Mouse (Mus musculus): ENCODE measurements around the gene Slc8a1.

Slc8a1 gene

DNA sequence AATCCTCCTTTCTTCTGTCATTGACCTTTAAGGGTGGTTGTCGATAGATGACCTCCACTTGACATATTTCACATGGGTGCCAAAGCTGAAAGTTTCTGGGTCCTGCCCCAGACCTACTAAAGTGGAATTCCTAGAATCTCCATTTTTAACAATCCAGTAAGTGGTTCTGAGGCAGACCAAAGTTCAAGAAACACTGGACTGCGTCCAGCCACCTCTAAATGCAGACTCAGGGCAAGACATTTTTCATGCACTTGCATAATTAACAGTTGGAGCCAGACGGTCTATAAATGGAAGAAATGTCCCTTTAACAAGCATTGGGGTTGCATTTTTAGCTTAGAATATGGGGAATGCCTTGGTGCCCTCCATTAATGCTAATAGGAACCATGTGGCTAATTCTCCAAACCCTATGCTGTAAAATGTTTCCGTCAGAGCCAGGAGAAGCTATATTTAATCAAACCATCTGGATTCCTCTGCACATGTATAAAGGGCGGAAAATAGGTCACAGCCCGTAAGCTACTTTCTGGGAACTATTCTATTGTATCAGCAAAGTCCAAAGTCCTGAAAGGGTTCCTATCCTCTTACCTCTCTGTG is 224.7 kb downstream of the Slc8a1 start:
- ATAC-seq (ENCODE audit: low TSS enrichment): peak; percentile 41; the same call in 1 of the 2 replicates

DNA sequence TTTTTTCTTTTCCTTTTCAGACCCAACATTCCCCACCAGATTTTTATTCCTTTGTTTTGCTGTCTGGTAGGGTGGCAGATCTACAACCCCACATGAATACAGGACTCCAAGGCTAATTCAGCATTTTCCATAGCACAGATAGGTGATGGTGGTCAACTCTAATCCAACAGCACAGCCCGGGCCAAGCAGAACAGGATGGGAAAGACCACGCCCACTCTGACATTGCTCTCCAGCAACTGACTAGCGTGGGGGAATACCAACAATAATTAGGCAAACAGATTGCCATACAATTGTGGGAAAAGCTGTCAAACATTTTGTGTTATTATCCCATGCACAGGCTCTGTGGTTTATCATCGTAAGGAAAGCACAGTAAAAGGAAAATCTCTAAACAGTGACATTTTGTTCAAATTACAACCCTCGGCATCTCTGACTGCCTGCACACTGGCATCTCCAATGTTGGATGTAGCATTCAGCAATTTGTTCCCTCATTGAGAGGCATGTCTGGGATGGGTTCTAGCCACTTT is 233.0 kb downstream of the Slc8a1 start:
- no peak for ATAC-seq (ENCODE audit: low TSS enrichment)

DNA sequence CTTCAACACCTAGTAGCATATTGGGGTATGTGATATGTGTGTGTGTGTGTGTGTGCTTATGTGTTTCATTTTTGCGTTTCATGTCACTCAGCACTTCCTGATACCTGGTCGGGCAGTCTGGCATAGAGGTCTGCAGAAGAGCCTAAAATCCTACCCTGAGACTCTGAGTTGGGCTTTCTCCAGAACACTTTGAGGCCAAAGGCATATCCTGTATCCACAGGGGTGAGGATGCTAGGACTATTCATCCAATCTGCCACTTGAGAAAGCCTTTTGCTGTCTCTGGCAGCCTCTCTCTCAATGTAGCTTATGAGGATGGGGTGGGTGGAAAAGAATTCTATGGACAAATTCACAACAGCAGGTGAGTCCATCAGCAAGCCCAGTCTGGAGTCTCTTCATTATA is 234.1 kb downstream of the Slc8a1 start:
- no peak for ATAC-seq (ENCODE audit: low TSS enrichment)

DNA sequence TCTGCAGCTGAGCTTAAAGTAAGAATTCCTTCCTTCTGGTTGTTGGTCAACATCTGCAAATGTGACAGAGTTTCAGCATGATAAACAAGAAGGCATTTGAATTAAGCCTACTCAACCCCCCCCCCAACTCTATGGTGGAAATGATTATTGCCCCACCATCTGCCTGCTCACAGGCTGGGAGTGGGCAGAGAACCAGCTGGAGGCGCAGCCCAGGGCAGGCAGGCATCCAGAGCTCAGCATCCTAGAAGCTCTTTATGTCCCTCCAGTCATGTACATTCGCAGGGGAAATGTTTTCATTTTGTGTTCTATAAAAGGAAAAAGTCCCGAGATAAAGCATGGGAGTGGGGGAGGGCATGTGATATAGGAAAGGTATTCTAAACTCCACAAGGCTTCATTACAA is 235.4 kb downstream of the Slc8a1 start:
- peak; percentile 76 for ATAC-seq (ENCODE audit: low TSS enrichment)

DNA sequence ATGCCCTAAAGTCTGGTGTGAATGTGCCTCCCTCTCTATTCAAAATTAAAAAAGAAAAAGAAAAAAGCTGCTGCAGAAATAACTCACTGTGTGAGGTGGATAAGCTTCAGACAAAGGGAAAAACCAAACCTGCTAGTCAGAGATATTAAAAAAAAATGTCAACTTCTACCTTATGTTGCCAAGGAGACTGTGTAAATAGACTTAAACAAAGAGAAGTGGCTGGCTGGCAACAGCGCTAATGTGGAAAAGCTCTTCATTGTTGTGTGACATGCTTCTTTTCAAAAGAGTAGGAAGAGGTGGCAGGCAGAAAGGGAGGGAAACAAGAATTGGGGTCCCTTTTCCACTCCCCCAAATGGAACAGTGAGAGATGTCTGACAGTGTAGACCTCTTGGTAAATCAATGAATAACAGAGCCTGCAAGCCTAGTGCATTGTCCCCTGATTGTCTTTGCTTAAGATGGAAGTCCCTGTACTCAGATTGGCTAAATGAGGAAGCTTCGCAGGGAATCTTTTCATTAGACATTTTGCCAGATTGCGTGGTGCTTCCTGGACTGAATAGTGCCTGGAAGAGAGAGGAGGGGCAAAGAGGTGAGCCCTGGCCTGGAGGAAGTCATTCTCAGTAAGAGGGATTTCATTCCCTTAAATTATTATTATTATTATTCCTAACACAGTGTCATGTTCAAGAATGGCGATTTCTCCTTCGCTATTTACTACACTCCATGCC is 237.3 kb downstream of the Slc8a1 start:
- no peak for ATAC-seq (ENCODE audit: low TSS enrichment)

DNA sequence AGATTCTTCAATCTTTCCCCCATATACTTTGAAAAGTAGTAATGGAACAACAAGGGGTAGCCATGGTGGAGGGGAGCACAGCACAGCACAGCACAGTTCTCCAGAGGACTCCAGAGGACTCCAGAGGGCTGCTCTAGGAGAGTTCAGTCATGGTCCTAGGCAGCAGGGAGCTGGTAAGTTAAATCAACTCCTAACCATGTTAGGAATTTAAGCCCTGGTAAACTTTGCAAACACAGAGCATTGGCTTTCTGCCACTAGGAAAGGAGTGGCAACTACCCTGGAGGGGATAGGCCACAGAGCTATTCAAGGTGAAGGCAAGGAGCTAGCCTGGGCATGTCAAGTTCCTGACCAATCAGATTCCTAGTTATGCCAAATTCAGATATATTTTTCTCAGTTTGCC is 240.3 kb downstream of the Slc8a1 start:
- no peak for ATAC-seq (ENCODE audit: low TSS enrichment)

DNA sequence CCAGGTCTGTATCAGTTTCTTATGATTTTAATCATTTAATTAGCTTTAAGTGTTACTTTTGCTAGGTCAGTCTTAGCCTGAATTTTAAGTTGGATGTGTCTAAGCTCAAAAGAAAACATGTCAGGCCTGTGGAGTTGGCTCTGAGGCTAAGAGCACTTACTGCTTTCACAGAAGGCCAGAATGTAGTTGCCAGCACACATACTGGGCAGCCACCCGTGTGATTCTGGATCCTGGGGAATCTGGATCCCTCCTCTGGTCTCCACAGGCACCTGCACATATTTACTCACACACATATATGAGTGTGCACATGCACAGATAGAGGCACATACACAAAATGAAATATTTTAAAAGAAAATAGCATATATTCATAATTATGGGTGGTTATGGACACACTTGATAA is 241.6 kb downstream of the Slc8a1 start:
- ATAC-seq (ENCODE audit: low TSS enrichment): no peak

DNA sequence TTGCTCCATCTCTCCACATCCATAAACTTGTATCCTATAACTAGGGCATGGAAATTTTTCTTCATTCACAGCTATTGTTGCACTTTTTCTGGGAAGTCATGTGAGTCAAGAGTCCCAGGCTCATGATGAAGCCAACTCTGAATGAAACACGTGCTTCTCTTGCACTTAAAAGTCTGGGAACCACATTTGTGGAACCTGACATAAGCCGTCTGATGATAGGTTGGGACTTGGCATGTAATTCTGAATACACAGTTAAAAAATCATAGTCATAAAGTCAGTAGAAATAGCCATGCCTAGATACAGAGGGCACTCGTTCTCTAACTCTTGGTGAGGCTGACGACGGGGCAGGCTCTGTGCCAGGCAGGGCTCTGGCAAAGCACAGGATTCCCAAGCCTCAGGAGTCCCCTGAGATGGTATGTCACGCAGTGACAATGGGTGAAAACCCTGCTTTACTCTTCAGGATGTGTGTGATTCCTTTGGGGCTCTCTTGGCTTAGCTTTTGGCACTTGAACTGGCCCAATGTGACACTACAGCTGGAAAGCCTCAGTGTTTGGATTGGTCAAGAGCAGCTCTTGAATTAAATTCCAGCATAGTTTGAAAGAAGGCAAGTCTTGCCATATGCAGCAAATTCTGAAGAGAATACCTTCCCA is 245.8 kb downstream of the Slc8a1 start:
- ATAC-seq (ENCODE audit: low TSS enrichment): no peak

DNA sequence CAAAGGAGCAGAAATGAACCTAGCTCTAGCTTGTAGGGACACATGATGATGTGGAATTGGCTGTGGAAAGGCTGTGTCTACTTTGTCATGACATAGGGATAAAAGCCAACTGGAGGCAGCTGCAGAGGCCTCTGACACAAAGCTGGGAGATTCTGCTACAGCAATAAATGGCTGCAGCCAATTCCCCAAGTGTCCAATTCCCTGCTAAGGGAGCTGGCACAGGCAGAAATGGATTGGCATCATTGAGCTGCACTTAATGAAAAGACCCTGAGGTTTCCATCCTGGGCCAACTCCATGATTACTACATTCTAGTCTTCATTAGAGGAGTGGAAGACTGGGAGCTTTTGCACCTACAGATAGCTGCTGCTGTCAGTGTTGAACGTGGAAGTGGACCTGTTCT is 251.8 kb downstream of the Slc8a1 start:
- no peak for ATAC-seq (ENCODE audit: low TSS enrichment)

DNA sequence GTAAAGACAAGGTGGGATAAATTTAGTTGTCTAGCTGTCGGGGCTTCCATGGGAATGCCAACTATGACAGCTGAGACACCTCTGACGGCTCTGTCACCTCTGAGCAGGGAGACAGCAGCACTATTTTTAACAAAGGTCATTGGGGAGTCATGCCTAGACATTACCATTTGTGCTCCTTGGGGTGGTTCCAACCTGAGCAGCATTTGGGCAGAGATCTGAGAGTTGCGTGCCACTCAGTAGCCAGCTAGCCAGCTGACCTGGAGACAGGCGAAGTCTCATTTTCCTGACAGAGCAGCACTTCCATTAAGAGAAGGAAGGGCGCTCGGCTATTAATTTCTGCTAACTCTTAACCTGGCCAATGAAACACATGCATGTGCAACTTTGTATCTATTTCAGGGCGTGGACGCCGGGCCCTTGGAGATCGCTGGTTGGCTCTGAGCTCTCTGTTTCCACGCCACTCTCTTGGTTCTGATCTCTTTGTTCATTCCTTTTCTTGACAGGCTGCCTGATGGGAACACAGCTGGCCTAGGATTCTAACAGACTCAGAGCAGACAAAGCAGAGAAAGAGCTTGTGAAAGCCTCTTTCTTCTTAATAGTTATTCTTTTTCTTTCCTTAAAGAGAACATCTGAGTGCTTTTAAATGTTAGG is 256.2 kb downstream of the Slc8a1 start:
- no peak for ATAC-seq (ENCODE audit: low TSS enrichment)

DNA sequence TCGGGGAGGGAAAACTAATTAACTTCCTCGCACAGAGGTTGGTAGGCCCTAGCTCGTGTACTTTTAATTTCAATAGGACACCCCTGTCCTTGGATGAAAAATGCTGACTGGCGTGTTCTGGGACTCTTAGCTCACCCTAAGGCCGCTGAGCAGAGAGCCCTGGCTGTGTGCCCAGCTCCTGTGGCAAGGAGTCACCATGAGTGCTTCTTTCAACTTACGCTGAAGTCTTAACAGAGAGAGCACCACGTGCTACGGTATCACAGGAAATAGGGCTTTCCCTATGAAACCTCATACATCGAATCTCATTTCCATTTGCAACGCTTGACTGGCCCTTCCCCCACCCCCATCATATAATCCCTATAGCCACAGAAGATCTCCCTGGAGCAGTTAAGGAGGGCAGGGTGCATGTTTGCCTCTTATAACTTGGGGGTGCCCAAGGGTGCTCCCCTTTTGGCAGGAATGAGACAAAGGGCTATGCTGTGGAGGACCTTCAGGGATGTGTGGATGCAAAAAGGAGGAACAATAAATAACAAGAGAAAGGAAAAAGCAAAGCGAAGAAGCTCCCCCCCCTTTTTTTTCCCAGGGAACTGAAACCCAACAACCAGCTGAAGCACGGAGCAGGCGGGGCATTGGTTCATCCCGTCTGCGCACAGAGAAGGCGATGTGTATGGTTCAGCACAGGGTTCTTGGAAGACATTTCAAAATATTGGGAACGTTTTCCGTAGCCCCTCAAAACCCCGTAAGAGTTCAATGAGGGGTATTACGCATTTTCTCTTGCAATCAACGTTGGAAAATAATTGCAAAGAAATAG is 257.6 kb downstream of the Slc8a1 start:
- 0 out of 2 replicates have a peak, but pooled peaks have one; percentile 14 for ATAC-seq (ENCODE audit: low TSS enrichment)

DNA sequence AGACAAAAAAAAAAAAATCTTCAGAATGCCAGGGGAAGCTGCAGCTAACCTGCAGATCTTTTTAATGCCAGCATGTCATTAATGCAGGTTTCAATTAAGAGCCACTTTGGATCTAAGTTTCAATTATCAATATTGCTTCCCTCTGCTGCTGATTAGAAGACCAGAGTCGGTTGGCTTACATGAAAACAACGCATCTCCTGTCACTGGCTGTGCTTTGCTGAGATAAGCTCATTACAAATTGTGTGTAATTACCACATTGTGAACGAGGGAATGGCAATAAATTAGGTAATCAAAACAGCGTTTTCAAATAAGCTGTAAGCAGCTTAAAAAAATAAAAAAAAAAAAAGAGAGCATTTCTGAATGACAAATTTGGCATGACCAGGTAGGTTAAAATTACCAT is 258.4 kb downstream of the Slc8a1 start:
- ATAC-seq (ENCODE audit: low TSS enrichment): no peak

DNA sequence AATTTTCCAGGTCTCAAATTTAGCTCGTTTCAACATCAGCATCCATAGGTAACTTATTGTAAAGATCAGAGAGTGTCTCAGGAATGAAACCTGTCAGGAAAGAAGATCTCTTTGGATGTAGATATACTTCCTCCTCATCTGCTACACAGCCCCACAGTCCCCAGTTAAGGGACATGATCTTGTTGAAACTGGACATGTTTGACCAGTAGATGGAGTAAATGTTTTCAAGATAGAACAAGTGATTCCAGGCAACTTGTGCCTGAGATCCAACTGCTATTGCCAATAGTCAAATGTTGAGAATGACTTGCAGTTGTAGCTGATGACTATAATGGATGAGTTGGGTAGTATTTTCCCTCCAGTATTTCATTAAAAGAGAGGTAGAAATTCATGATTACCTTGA is 260.8 kb downstream of the Slc8a1 start:
- ATAC-seq (ENCODE audit: low TSS enrichment): peak; percentile 35; the same call in 1 of the 2 replicates

DNA sequence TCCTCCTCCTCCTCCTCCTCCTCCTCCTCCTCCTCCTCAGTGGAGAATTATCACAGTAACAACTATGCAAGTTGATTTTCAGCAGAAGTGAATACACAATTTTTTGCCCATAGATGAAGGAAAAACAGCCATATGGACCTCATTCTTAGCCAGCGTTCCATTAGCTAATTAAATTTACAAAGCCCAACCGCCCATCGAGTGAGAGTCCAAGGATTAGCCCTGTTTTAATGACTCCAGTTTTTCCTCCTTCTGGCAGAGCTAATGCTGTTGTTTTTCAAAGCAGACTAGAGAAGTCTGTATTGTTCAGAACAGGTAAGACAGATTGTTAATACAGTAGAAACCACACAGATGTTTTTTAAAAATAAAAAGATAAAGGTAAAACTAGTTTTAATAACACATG is 264.8 kb downstream of the Slc8a1 start:
- no peak for ATAC-seq (ENCODE audit: low TSS enrichment)

DNA sequence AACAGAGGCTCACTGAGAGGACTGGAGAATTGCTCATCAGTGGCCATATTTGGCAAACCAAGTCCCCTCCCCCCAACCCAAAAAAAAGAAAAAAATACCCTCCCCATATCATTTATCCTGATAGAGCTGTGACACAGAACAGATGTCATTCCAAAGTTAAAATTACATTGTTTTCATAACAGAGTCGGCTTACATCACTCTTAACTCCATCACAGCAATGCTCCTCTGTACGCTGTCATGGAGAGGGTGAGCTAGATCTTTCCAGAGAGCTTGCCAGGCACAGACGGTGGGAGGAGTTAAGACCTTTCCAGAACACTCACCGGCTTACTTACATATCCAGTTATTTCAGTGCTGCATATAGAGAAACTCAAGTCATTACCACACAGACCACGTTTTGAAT is 269.2 kb downstream of the Slc8a1 start:
- peak; percentile 53 for ATAC-seq (ENCODE audit: low TSS enrichment)

DNA sequence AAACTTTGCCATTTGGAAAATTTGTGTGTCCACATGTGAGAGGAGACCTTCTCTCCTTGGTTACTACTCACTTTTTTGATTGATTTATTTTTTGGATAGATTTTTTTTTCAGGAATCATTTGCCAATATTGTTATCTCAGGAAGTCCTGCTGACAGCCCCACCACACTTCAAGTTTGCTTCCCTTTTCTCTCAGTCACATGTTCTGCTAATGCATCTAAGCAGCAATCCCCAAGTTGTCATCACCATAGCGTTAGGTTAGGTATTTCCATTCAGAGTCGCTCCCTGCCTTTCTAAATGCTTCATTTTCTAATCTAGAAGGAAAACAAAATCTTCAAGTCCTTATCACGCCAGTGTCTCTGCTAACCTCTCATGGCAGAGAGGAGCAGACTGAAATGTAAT is 278.8 kb downstream of the Slc8a1 start:
- no peak for ATAC-seq (ENCODE audit: low TSS enrichment)

DNA sequence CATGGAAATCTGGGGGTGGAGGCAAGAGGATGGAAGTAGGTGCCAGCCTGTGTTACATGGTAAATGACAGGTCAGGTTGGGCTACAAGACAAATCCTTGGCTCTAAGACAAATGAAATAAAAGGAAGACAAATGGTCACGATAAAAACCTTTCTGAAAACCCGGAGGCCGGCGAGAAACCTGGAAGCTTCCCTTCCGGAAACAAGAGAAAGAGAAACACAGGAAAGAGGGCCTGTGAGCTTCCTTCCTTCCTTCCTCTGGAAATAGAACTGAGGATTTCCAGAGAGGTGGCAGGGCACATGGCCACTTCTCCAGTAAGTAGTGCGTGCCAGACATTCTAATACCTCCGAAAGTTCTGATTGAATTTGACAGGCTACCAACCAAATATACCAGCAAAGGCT is 282.2 kb downstream of the Slc8a1 start:
- no peak for ATAC-seq (ENCODE audit: low TSS enrichment)

DNA sequence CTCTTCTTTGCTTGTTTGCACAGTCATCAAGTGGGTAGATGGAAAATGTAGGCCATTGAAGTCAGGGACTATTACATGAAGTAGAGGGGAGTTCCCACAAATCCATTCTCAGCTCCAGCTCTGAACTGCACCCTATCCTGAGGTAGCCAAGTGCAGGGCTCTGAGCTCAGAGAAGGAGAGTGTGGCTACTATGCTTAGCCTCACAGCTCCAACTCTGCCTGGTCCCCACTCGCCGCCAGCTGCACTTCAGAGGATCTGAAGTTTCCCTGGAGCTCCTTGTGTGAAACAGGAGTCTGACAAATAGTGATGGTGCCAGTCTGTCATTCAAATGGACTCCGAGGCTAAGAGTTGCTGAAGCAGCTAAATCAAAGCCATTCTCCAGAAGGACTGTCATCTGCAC is 282.9 kb downstream of the Slc8a1 start:
- ATAC-seq (ENCODE audit: low TSS enrichment): peak; percentile 53

DNA sequence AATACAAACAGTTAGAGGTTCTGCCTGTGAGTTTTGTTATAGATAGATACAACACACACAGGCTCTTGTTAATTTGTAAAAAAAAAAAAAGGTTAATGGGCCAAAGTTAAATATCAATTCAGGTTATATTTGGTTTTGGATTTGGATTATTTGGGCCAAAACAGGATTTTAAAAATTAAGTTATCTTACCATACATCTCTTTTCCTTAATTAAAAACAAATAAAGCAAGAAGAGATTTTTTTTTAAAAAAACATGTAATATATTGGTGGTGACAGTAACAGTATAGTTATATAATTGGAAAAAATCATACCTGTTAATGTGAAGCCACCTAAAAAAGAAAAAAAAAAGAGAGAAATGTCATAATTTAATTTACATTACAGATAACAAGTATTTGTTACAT is 296.7 kb downstream of the Slc8a1 start, which contains the start of gene Gm11096:
Gene Gm11096, plus strand, starts transcription at position 301 of the 400 bp plus-strand sequence.
- no peak for ATAC-seq (ENCODE audit: low TSS enrichment)

DNA sequence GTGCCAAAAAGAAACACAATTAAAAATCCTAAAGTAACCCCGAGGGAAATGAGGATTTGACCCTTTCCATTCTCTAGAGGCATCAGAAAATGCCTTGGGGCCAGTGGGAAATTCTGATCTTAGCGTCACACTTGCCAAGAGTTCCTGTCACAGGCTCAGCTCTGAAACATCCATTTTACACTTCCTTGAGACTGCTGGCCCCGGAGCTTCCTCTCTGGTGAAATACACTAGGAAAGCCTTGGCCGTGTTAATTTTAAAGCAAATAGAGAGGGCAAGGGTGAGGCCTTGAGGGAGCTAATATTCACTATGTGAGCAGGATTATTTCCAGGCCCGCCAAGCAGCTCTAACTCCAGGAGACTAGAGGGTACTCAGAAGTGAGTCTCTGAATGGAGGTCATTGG is 305.0 kb downstream of the Slc8a1 start:
- ATAC-seq (ENCODE audit: low TSS enrichment): no peak

DNA sequence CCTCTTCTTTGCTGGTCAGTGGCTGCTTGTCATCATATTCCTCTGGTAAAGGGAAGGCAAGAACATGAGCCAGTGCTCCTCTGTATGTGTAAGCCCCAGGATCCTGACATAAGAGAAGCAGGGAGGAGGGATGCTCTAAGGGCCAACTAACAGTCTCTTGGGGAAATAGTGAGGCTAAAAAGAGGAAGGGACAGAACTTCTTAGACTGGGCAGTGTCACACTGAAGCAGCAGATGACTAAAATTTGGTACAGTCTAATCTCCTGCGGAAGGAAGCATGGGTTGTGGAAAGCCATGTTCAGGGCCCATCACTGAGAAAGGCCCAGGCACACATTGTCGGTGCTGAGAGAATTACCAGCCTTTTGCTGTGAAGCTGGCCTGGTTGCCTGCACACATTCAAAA is 305.4 kb downstream of the Slc8a1 start:
- ATAC-seq (ENCODE audit: low TSS enrichment): no peak

DNA sequence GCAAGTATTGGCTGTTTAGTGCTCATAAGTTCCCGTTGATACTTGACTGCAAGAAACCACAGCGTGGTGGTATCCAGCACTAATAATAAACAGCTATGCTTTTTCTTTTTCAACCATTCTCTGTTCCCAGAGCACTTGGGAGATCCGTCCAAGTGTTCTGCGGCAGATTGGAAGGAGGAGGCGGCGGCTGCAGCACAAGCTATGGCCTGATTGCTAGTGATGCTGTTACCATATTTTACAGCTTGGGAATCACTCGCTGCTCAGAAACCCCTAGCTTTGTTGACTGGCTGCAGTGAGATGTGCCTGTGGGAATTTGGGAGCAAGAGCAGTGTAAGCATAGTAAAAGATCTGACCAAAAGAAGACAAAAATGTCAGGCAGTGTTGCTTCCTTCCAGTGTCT is 310.9 kb downstream of the Slc8a1 start:
- ATAC-seq (ENCODE audit: low TSS enrichment): peak; percentile 94
